Mouse (Mus musculus): ENCODE results near the gene Ubxn11. TPM values are rescaled to one million over a fixed set of nuclear protein-coding genes. Genes with fewer than 3 reads are reported as not detected.

The Ubxn11 gene
- polyA plus RNA-seq (2015; fragmentation: Nextera tagmentation; extraction: Ambion mirVana) = 6.2 and 9.4 TPM in 2 replicates

DNA sequence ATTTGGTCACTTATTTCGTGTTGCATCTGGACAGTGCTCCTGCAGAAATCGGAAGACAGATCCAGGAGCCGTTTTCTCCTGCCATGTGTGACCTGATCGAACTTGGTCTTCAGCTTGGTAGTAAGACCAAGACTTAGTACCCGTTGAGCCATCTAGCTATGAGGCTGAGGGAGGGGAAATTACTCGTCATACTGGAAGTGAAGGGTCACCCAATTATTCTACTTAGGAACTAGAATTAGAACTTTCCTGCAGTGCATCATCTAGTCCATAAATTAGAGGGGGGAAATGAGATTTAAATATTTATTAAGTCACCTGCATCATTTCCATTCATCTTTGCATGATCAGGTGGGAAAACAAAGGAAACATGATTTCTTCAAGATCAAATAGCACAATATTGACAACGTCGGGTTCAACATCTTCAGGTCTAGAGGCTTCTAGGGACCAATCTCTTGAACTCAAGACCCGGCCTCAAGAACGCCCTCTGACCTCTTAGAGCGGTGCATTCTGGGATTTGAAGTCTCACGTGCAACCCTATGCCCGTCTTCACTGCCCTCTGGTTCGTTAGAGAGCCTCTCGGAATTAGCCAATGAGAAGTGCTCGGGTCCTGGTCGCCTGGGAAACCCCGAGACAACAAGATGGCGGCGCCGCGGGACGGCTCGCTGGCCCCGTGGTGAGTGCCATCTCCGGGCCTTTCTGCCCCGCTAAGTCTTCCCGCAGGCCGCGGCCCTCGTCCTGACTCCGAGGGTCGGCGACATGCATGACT, at the start of gene Ubxn11:
TSS of gene Ubxn11 (plus strand) at position 592 of the 763 bp plus-strand sequence.
- peak; percentile 99 for ATAC-seq
- Histone ChIP-seq H3K4me2 (peak within 1 kb of the TSS; percentile 74), H3K27ac (no peak within 1 kb of the TSS), H3K27me3 (no peaks in the 10 kb centered on the region), H3K36me3 (ENCODE audit: poor library complexity, severe bottlenecking) (no peaks in the 10 kb centered on the region), H3K9me3 (replicated peaks) (no peaks in the 10 kb centered on the region), H3K4me1 (peaks cover 8% of the 10 kb centered on the region), H3K4me3 (peak within 1 kb of the TSS; percentile 81), H3K9ac (peak within 1 kb of the TSS; percentile 71)
- 16% methylated on average over 34 of the region's 34 CpGs for WGBS

DNA sequence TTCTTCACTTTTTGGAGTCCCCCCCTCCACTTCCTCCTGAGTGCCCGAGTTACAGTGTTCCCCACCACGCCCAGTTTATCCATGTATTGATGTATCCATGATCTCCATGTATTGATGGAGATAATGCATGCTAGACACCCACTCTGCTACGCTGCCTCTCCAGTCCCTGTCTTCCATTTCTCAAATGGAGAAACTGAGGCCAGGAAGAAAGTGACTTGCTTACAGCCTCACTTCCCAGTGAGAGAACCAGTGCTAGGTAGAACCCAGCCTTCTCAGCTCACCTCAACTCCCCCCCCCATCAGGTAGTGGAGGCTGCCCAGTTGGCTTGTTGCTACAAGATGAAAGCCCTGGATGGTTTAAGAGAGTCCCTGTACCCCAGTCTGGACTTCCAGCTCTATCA, 48.8 kb upstream of the Ubxn11 start, which contains the start of gene Zfp683:
TSS of gene Zfp683 (plus strand) at position 301 of the 400 bp plus-strand sequence.
- H3K9me3 ChIP-seq (replicated peaks) = no peaks in the 10 kb centered on the region
- WGBS = 87% methylated on average over 3 of the region's 3 CpGs

DNA sequence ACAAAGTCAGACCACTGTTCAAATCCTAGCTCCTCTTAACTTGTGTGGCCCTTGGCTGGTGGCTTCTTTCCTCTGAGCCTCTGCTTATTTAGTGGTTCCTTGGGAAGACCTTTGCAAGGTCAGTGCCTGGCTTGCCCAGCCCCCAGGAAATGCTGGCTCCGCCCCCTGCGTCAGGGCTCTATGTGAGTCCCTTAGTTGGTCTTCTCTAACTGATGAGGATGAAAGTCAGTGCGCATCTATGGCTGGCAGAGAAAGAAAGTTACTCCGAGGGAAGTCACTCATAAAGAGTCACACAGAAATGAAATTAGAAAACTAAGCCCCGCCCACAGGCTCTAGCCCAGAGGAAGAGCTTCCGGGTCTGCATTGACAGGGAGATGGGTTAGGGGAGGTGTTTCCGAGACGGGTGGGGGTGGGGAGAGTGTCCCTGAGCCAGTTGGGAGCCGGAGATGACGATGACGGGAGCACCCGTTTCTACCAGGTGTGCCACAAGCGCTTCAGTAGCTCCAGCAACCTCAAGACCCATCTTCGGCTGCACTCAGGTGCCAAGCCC, 44.1 kb upstream of the Ubxn11 start:
- Histone ChIP-seq H3K9me3 (replicated peaks) (no peaks in the 10 kb centered on the region), H3K4me2 (no peak overlapping the region), H3K27ac (no peak overlapping the region), H3K4me1 (peaks cover 5% of the 10 kb centered on the region; the same call in 1 of the 2 replicates), H3K36me3 (ENCODE audit: poor library complexity, severe bottlenecking) (no peaks in the 10 kb centered on the region), H3K4me3 (no peak overlapping the region), H3K9ac (no peak overlapping the region), H3K27me3 (no peaks in the 10 kb centered on the region)
- no peak for ATAC-seq
- 40% methylated on average over 14 of the region's 14 CpGs for WGBS

More for the DNA sequence above, 48.8 kb upstream of the Ubxn11 start, which contains the start of gene Zfp683:
- peaks cover 9% of the 10 kb centered on the region for H3K4me1 ChIP-seq
- ATAC-seq = no peak
- no peak within 1 kb of the TSS for H3K27ac ChIP-seq
- no peak within 1 kb of the TSS for H3K9ac ChIP-seq
- H3K4me2 ChIP-seq = no peak within 1 kb of the TSS
- H3K27me3 ChIP-seq = no peaks in the 10 kb centered on the region
- no peak within 1 kb of the TSS for H3K4me3 ChIP-seq
- no peaks in the 10 kb centered on the region for H3K36me3 ChIP-seq (ENCODE audit: poor library complexity, severe bottlenecking)

DNA sequence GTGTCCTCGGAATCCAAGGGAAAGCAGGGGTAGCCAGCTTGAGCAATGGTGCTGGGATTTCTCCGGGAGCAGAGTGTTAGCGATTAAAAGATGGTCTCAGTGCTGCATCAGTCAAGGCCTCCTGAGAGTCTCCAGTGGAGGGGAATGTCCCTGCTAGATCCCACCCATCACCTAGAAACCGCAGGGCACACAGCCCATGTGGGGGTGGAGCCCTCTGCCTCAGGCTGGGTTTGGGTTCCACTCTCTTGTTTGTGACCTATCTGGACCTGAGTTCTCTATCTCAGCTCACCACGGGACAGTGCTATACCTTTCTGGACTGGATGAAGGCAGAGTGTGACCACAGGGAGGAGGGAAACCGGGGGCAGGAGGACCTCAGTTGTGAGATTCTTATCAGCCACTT, 43.5 kb upstream of the Ubxn11 start:
- 88% methylated on average over 6 of the region's 6 CpGs for WGBS
- no peak for ATAC-seq
- Histone ChIP-seq H3K4me3 (no peak overlapping the region), H3K27me3 (no peaks in the 10 kb centered on the region), H3K27ac (no peak overlapping the region), H3K9ac (no peak overlapping the region), H3K4me1 (peaks cover 5% of the 10 kb centered on the region; the same call in 1 of the 2 replicates), H3K9me3 (replicated peaks) (no peaks in the 10 kb centered on the region), H3K4me2 (no peak overlapping the region), H3K36me3 (ENCODE audit: poor library complexity, severe bottlenecking) (no peaks in the 10 kb centered on the region)

DNA sequence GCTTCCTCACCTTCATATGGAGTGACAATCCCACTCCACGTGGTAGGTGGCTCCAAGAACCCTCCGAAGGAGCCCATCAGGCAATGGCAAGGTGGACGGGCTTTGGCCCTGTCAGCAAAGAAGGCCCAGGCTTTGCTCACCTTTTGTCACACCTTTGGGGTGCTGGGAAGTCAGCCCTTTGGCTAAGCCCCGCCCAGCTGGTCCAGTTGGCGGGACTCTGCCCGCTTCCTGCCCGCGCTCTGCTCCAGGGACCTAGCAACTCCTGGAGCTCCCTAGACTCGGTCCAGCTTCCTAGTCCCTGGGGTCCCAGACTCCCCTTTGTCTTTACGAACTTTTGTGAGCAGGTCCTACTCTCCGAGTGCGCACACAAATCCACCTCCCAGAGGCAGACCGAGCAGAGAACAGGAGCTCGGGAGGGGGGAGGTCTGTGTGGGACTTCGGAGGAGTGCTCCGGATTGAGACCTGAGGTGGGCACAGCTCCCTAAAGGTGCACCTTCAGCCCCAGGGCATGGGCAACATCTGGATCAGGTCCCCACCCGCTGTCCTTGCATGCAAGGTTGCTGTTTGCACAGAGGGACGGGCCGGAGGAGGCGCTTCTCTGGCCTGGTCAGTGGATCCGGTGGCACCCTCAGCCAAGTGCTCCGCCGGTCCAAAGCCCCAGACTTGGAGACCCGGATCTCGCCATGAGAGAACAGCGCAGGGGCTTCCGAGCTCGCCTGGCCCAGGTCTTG, 42.1 kb upstream of the Ubxn11 start, which contains the start of gene Crybg2:
TSS of gene Crybg2 (plus strand) at position 681 of the 731 bp plus-strand sequence.
- no peak within 1 kb of the TSS for H3K9ac ChIP-seq
- peaks cover 8% of the 10 kb centered on the region for H3K27me3 ChIP-seq
- H3K27ac ChIP-seq = no peak within 1 kb of the TSS
- H3K9me3 ChIP-seq (replicated peaks) = no peaks in the 10 kb centered on the region
- no peak for ATAC-seq
- H3K4me2 ChIP-seq = no peak within 1 kb of the TSS
- no peaks in the 10 kb centered on the region for H3K36me3 ChIP-seq (ENCODE audit: poor library complexity, severe bottlenecking)
- 43% methylated on average over 28 of the region's 28 CpGs for WGBS
- H3K4me3 ChIP-seq = no peak within 1 kb of the TSS
- H3K4me1 ChIP-seq = peaks cover 5% of the 10 kb centered on the region; the same call in 1 of the 2 replicates

DNA sequence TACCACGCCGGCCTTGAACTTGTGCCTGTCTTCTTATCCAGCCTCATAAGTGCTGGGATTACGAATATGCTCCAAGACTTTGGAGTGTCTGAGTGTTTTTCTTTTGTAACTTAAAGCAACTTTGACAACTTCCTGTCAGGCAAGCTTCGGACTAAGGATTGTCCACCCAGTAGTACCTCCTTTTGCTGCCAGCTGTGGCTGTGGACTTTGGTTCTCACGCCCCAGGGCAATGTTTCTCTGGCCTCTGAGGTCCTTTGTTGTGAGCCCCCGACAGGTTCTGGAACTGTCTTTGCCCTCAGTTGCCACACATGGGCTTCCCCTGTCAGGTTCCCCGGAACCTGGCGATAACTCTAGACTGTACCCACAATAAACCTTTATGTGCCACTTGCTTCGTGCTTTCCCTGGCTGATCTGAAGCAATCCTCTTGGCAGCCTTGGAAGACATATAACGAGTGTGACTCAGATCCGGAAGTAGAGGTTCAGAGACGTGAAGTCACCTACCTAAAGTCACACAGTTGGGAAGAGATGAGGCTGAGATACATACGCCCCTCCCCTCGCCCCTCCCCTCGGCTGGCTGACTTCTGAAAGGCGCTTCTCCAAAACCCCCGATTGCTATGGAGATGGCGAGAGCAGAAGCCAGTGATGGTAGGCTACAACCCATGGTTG, 41.1 kb upstream of the Ubxn11 start:
- no peaks in the 10 kb centered on the region for H3K9me3 ChIP-seq (replicated peaks)
- WGBS = 63% methylated on average over 18 of the region's 18 CpGs
- H3K36me3 ChIP-seq (ENCODE audit: poor library complexity, severe bottlenecking) = no peaks in the 10 kb centered on the region
- peaks cover 16% of the 10 kb centered on the region for H3K27me3 ChIP-seq
- no peak overlapping the region for H3K9ac ChIP-seq
- H3K4me2 ChIP-seq = no peak overlapping the region
- H3K27ac ChIP-seq = no peak overlapping the region
- H3K4me1 ChIP-seq = peaks cover 6% of the 10 kb centered on the region; the same call in 1 of the 2 replicates
- H3K4me3 ChIP-seq = no peak overlapping the region
- no peak for ATAC-seq

DNA sequence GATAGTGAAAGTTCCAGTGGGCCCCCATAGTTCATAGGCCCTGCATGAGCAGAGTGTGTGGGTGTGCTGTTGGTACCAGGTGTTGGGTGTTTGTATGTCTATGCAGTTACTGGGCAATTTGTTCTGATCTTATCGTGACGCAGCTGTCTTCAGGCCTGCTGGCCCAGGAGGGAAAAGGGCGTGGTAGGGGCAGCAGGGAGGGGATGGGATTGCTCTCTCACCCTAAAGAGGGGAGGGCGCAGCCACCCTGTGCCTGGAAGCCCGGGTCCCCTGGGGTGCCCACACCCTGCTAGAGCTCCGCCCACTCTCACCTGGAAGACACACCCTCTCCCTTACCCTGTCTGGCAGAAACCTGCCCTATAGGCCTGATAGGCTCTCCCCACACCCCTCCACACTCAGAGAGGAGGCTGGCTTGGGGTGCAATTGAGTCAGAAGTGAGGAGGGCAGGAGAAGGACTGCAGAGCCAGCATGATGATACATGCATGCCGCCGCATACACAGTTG, 40.4 kb upstream of the Ubxn11 start:
- H3K4me3 ChIP-seq = no peak overlapping the region
- H3K27me3 ChIP-seq = peaks cover 18% of the 10 kb centered on the region
- 60% methylated on average over 8 of the region's 8 CpGs for WGBS
- H3K9ac ChIP-seq = no peak overlapping the region
- no peaks in the 10 kb centered on the region for H3K36me3 ChIP-seq (ENCODE audit: poor library complexity, severe bottlenecking)
- H3K9me3 ChIP-seq (replicated peaks) = no peaks in the 10 kb centered on the region
- no peak overlapping the region for H3K4me2 ChIP-seq
- H3K27ac ChIP-seq = no peak overlapping the region
- no peak for ATAC-seq
- peaks cover 11% of the 10 kb centered on the region; the same call in 1 of the 2 replicates for H3K4me1 ChIP-seq

DNA sequence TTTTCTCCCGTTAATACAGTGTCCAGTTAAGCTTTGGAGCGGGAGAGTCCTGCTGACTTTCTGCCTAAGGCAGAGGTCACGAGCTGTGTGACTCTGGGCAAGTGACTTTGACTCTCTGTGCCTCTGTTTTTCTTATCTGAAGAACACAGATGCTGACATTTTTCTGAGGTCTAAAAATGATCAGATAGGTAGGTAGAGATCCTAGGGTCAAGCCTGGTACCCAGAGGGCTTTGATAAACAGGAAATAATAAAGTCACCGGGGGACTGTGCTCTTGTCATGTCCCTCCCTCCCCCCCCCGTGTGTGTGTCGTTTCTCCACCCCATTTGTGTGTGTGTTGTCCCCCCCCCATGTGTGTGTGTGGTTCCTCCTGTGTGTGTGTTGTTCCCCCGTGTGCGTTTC, 39.8 kb upstream of the Ubxn11 start:
- ATAC-seq = no peak
- Histone ChIP-seq H3K9ac (no peak overlapping the region), H3K27me3 (peaks cover 18% of the 10 kb centered on the region), H3K4me2 (no peak overlapping the region), H3K27ac (no peak overlapping the region), H3K4me1 (peaks cover 11% of the 10 kb centered on the region; the same call in 1 of the 2 replicates), H3K4me3 (no peak overlapping the region), H3K36me3 (ENCODE audit: poor library complexity, severe bottlenecking) (no peaks in the 10 kb centered on the region), H3K9me3 (replicated peaks) (no peaks in the 10 kb centered on the region)
- 70% methylated on average over 8 of the region's 8 CpGs for WGBS

DNA sequence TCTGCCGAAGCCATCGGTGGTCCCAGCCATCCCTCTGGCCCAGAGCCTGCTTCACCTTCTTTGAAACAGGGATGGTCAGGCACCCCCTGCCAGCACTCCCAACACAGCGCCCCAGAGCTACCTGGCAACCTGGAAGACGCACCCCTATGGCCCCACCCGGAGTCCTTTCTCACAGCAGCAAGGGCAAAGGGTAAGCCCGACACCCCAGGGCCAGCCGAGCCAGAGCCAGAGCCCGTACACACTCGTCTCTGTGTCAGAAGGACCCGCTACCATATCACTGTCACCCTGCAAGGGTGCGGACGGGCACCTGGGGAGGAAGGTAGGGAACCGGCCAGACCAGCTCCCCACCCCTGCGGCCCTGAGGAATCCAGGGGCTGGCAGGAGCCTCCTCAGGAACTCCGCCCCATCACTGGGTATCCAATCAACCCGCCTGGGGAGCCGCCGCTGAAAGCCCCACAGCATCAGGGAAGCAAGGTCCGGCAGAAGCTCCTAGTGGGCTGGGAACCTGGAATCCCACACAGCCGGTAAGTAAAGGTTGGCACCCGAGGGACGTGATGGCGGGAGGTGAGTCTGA, 36.9 kb upstream of the Ubxn11 start:
- 24% methylated on average over 23 of the region's 23 CpGs for WGBS
- no peaks in the 10 kb centered on the region for H3K36me3 ChIP-seq (ENCODE audit: poor library complexity, severe bottlenecking)
- H3K9ac ChIP-seq = no peak overlapping the region
- no peak overlapping the region for H3K4me3 ChIP-seq
- no peak overlapping the region for H3K27ac ChIP-seq
- no peaks in the 10 kb centered on the region for H3K9me3 ChIP-seq (replicated peaks)
- no peak for ATAC-seq
- 0 out of 2 replicates have a peak, but pooled peaks cover 5% of the 10 kb centered on the region for H3K4me1 ChIP-seq
- H3K27me3 ChIP-seq = peaks cover 18% of the 10 kb centered on the region
- H3K4me2 ChIP-seq = no peak overlapping the region

DNA sequence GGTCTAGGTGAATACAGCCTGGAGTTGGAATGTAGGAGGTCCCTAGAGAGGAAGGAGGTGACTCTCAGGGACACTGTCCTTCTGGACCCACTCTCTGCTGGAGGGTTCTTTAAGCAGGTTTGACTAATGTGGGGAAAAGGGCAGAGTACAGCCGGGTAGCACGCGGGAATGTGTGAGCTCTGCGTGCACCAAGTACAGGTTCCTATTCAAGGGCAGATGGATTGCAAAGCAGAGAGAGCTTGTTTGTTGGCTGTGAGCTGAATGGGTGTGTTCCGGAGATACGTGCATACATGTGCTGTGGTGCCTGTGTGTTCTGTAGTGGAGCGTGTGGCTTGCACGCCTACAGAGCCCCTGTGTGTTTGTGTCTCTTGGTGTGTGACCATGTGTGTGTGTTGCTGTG, 35.0 kb upstream of the Ubxn11 start:
- peaks cover 18% of the 10 kb centered on the region for H3K27me3 ChIP-seq
- 0 out of 2 replicates have a peak, but pooled peaks cover 5% of the 10 kb centered on the region for H3K4me1 ChIP-seq
- H3K36me3 ChIP-seq (ENCODE audit: poor library complexity, severe bottlenecking) = no peaks in the 10 kb centered on the region
- H3K4me3 ChIP-seq = no peak overlapping the region
- no peak overlapping the region for H3K9ac ChIP-seq
- no peaks in the 10 kb centered on the region for H3K9me3 ChIP-seq (replicated peaks)
- no peak for ATAC-seq
- 93% methylated on average over 8 of the region's 8 CpGs for WGBS
- no peak overlapping the region for H3K4me2 ChIP-seq
- no peak overlapping the region for H3K27ac ChIP-seq

DNA sequence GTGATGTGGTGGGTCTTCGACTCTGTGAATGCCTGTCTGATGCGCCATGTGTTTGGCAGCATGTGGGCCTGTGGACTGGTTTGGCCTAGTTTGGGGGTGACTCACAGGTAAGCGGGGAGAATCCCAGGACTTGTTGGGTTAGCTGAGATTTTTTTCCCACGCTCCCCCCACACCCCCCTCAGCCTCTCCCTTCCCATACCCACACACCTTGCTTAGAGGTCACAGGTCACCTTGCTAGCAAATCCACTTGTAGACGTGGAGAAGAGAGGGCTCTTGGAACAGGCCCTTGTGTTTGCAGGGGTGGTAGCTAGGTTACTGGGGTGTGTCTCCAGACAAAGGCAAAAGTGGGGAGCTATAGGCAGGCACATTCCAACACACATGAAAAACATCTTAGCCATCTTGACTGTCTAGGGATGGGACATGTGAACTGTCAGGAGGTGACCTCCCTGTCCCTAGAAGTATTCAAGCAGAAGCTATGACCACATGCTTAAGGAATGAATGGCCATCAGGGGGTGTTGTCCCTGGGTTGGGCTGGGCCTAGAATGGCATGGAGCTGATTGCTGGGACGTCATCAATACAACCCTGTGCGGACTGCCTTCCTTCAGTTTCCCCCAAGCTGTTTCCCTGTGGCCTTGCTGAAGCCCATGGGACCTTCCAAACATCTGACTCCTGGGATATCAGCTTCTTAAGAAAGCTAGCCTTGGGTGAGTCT, 34.4 kb upstream of the Ubxn11 start:
- peaks cover 18% of the 10 kb centered on the region for H3K27me3 ChIP-seq
- H3K4me3 ChIP-seq = no peak overlapping the region
- H3K27ac ChIP-seq = no peak overlapping the region
- ATAC-seq = no peak
- H3K4me1 ChIP-seq = 0 out of 2 replicates have a peak, but pooled peaks cover 5% of the 10 kb centered on the region
- no peak overlapping the region for H3K4me2 ChIP-seq
- WGBS = 84% methylated on average over 7 of the region's 7 CpGs
- H3K9me3 ChIP-seq (replicated peaks) = no peaks in the 10 kb centered on the region
- no peak overlapping the region for H3K9ac ChIP-seq
- H3K36me3 ChIP-seq (ENCODE audit: poor library complexity, severe bottlenecking) = no peaks in the 10 kb centered on the region

All from forebrain, embryonic 13.5 days (tissue).